Mouse (Mus musculus) liver, postnatal 0 days (tissue): ENCODE measurements around the gene Fermt1.

Experiments
- CTCF ChIP-seq: sonication (generic); IDR thresholded peaks from 2 replicates; pipeline ENCODE4 v1.5.1; 2016; ENCODE audit warnings: antibody characterized with exemption, low read depth
- EP300 ChIP-seq: IDR thresholded peaks from 2 replicates; pipeline ENCODE4 v1.6.1; 2016; ENCODE audit warnings: antibody characterized with exemption, low read depth, mild to moderate bottlenecking

GRCm38 (mm10) chr2:132944711-132945325 lies 888 bp downstream of the Fermt1 start:
- TF ChIP-seq CTCF (no peak), EP300 (no peak)
